Mouse (Mus musculus): Measurements from ENCODE around the gene Ctsd. TPM values are rescaled to one million over a fixed set of nuclear protein-coding genes. Genes with fewer than 3 reads are reported as not detected.
A peak's percentile ranks its signal among the peaks of the same experiment; 100 is the strongest.

Ctsd gene
- total and polyA plus RNA-seq, 3 experiments, result 883 to 1,120 (median 991) TPM

- DNase-seq, result no peak
- no peak for TF ChIP-seq CTCF (IDR thresholded peaks at IDR 0.05)
- TF ChIP-seq EP300 (IDR thresholded peaks at IDR 0.05; ENCODE audit: insufficient read depth, low read depth, low read length), result no peak
- TF ChIP-seq POLR2A (IDR thresholded peaks at IDR 0.05; ENCODE audit: insufficient read depth, low read depth, low read length), result no peak
- 63% methylated on average over 4 of the region's 4 CpGs for WGBS
Observed at GRCm38 (mm10) chr7:142363107-142363506, 24.7 kb downstream of the Ctsd start.

GRCm38 (mm10) chr7:142360743-142361142 is 27.1 kb downstream of the Ctsd start:
- H3K27ac ChIP-seq, result no peak overlapping the region
- H3K4me1 ChIP-seq (ENCODE audit: control insufficient read depth, insufficient read depth, low read length), result no peaks in the 10 kb centered on the region
- no peak overlapping the region for H3K9ac ChIP-seq (ENCODE audit: low read depth, low read length)
- no peak for DNase-seq
- intact Hi-C loops (cut with DNase I), result loop anchor here (1.0 to 2.0 kb wide), 2 partner anchors 66 to 75 kb away; no protein-coding TSS in a partner anchor
- TF ChIP-seq CTCF (IDR thresholded peaks at IDR 0.05) (peak; percentile 71), EP300 (IDR thresholded peaks at IDR 0.05; ENCODE audit: insufficient read depth, low read depth, low read length) (no peak), POLR2A (IDR thresholded peaks at IDR 0.05; ENCODE audit: insufficient read depth, low read depth, low read length) (no peak)
- no peak overlapping the region for H3K4me3 ChIP-seq
- H3K79me2 ChIP-seq (replicated peaks; ENCODE audit: control insufficient read depth, insufficient read depth, low read length), result no peaks in the 10 kb centered on the region
- no peaks in the 10 kb centered on the region; the same call in 1 of the 2 replicates for H3K27me3 ChIP-seq (ENCODE audit: control insufficient read depth, insufficient read depth, low read length)
- no peaks in the 10 kb centered on the region for H3K36me3 ChIP-seq (ENCODE audit: control insufficient read depth, insufficient read depth, low read length)

More at GRCm38 (mm10) chr7:142363107-142363506, 24.7 kb downstream of the Ctsd start:
- Histone ChIP-seq H3K9ac (ENCODE audit: low read depth, low read length) (no peak overlapping the region), H3K4me3 (no peak overlapping the region), H3K79me2 (replicated peaks; ENCODE audit: control insufficient read depth, insufficient read depth, low read length) (no peaks in the 10 kb centered on the region), H3K4me1 (ENCODE audit: control insufficient read depth, insufficient read depth, low read length) (no peaks in the 10 kb centered on the region), H3K27ac (no peak overlapping the region), H3K27me3 (ENCODE audit: control insufficient read depth, insufficient read depth, low read length) (no peaks in the 10 kb centered on the region; the same call in 1 of the 2 replicates), H3K36me3 (ENCODE audit: control insufficient read depth, insufficient read depth, low read length) (no peaks in the 10 kb centered on the region)
- intact Hi-C loops (cut with DNase I), result no loop called here

GRCm38 (mm10) chr7:142359129-142359528 is 28.7 kb downstream of the Ctsd start:
- Histone ChIP-seq H3K79me2 (replicated peaks; ENCODE audit: control insufficient read depth, insufficient read depth, low read length) (no peaks in the 10 kb centered on the region), H3K27ac (no peak overlapping the region), H3K4me3 (no peak overlapping the region), H3K36me3 (ENCODE audit: control insufficient read depth, insufficient read depth, low read length) (no peaks in the 10 kb centered on the region), H3K4me1 (ENCODE audit: control insufficient read depth, insufficient read depth, low read length) (no peaks in the 10 kb centered on the region), H3K27me3 (ENCODE audit: control insufficient read depth, insufficient read depth, low read length) (no peaks in the 10 kb centered on the region; the same call in 1 of the 2 replicates), H3K9ac (ENCODE audit: low read depth, low read length) (no peak overlapping the region)
- intact Hi-C loops (cut with DNase I), result no loop called here
- TF ChIP-seq EP300 (IDR thresholded peaks at IDR 0.05; ENCODE audit: insufficient read depth, low read depth, low read length), result no peak
- no peak for TF ChIP-seq POLR2A (IDR thresholded peaks at IDR 0.05; ENCODE audit: insufficient read depth, low read depth, low read length)
- no peak for TF ChIP-seq CTCF (IDR thresholded peaks at IDR 0.05)
- no peak for DNase-seq
- 61% methylated on average over 8 of the region's 8 CpGs for WGBS

GRCm38 (mm10) chr7:142357566-142357965 is 30.3 kb downstream of the Ctsd start:
- intact Hi-C loops (cut with DNase I), result no loop called here
- DNase-seq, result no peak
- Histone ChIP-seq H3K27ac (no peak overlapping the region), H3K36me3 (ENCODE audit: control insufficient read depth, insufficient read depth, low read length) (no peaks in the 10 kb centered on the region), H3K4me1 (ENCODE audit: control insufficient read depth, insufficient read depth, low read length) (peaks cover 2% of the 10 kb centered on the region), H3K4me3 (no peak overlapping the region), H3K79me2 (replicated peaks; ENCODE audit: control insufficient read depth, insufficient read depth, low read length) (no peaks in the 10 kb centered on the region), H3K27me3 (ENCODE audit: control insufficient read depth, insufficient read depth, low read length) (no peaks in the 10 kb centered on the region; the same call in 1 of the 2 replicates), H3K9ac (ENCODE audit: low read depth, low read length) (no peak overlapping the region)
- TF ChIP-seq POLR2A (IDR thresholded peaks at IDR 0.05; ENCODE audit: insufficient read depth, low read depth, low read length), result no peak
- no peak for TF ChIP-seq EP300 (IDR thresholded peaks at IDR 0.05; ENCODE audit: insufficient read depth, low read depth, low read length)
- TF ChIP-seq CTCF (IDR thresholded peaks at IDR 0.05), result no peak
- 81% methylated on average over 3 of the region's 3 CpGs for WGBS

GRCm38 (mm10) chr7:142354661-142355233 is 33.1 kb downstream of the Ctsd start:
- no peak for DNase-seq
- Histone ChIP-seq H3K9ac (ENCODE audit: low read depth, low read length) (no peak overlapping the region), H3K27me3 (ENCODE audit: control insufficient read depth, insufficient read depth, low read length) (no peaks in the 10 kb centered on the region), H3K27ac (no peak overlapping the region), H3K4me3 (no peak overlapping the region), H3K79me2 (replicated peaks; ENCODE audit: control insufficient read depth, insufficient read depth, low read length) (no peaks in the 10 kb centered on the region), H3K4me1 (ENCODE audit: control insufficient read depth, insufficient read depth, low read length) (peaks cover 2% of the 10 kb centered on the region), H3K36me3 (ENCODE audit: control insufficient read depth, insufficient read depth, low read length) (no peaks in the 10 kb centered on the region)
- TF ChIP-seq CTCF (IDR thresholded peaks at IDR 0.05) (no peak), POLR2A (IDR thresholded peaks at IDR 0.05; ENCODE audit: insufficient read depth, low read depth, low read length) (no peak), EP300 (IDR thresholded peaks at IDR 0.05; ENCODE audit: insufficient read depth, low read depth, low read length) (no peak)
- WGBS, result 56% methylated on average over 8 of the region's 8 CpGs
- intact Hi-C loops (cut with DNase I), result no loop called here

GRCm38 (mm10) chr7:142353854-142354253 is 34.0 kb downstream of the Ctsd start:
- 54% methylated on average over 5 of the region's 5 CpGs for WGBS

More at GRCm38 (mm10) chr7:142353854-142354253, 34.0 kb downstream of the Ctsd start:
- H3K4me3 ChIP-seq, result no peak overlapping the region
- TF ChIP-seq EP300 (IDR thresholded peaks at IDR 0.05; ENCODE audit: insufficient read depth, low read depth, low read length) (no peak), CTCF (IDR thresholded peaks at IDR 0.05) (no peak), POLR2A (IDR thresholded peaks at IDR 0.05; ENCODE audit: insufficient read depth, low read depth, low read length) (no peak)
- no peaks in the 10 kb centered on the region for H3K79me2 ChIP-seq (replicated peaks; ENCODE audit: control insufficient read depth, insufficient read depth, low read length)
- no peaks in the 10 kb centered on the region for H3K27me3 ChIP-seq (ENCODE audit: control insufficient read depth, insufficient read depth, low read length)
- H3K4me1 ChIP-seq (ENCODE audit: control insufficient read depth, insufficient read depth, low read length), result peaks cover 2% of the 10 kb centered on the region
- no peaks in the 10 kb centered on the region for H3K36me3 ChIP-seq (ENCODE audit: control insufficient read depth, insufficient read depth, low read length)
- no peak overlapping the region for H3K9ac ChIP-seq (ENCODE audit: low read depth, low read length)
- H3K27ac ChIP-seq, result no peak overlapping the region
- no peak for DNase-seq
- intact Hi-C loops (cut with DNase I), result no loop called here
